In genomic region chr13:94975828-94976218, GRCm38 (mm10) we compare ENCODE assay signal across 8 mouse cellular contexts. TPM values are rescaled to one million over a fixed set of nuclear protein-coding genes. Genes with fewer than 3 reads are reported as not detected.
A peak's percentile ranks its signal among the peaks of the same experiment; 100 is the strongest.
DNase-seq lines count a peak whose midpoint lies in the region; ATAC-seq lines count a peak whose summit lies in the region.

No protein-coding gene starts in this region.

- H3K9me3 ChIP-seq in kidney, embryonic 15.5 days (replicated peaks): no peaks in the 10 kb centered on the region
- no peaks in the 10 kb centered on the region for H3K9me3 ChIP-seq in embryonic facial prominence, embryonic 10.5 days
- no peaks in the 10 kb centered on the region for H3K9me3 ChIP-seq in hindbrain, embryonic 16.5 days (ENCODE audit: control insufficient read depth, low read length)
- H3K9me3 ChIP-seq in midbrain, embryonic 16.5 days (replicated peaks; ENCODE audit: control insufficient read depth, low read length, poor library complexity, severe bottlenecking): no peaks in the 10 kb centered on the region

- peak overlapping the region; percentile 59 for H3K4me2 ChIP-seq in kidney, embryonic 15.5 days
- H3K4me2 ChIP-seq in hindbrain, embryonic 16.5 days (ENCODE audit: low read length): peak overlapping the region; percentile 63
- H3K4me2 ChIP-seq in midbrain, embryonic 16.5 days (ENCODE audit: low read length): peak overlapping the region; percentile 52

- DNase-seq in kidney, adult 11 months: no peak
- DNase-seq in embryonic facial prominence, embryonic 10.5 days (ENCODE audit: low spot score): no peak
- no peak for DNase-seq in adipocyte (ENCODE audit: low spot score)
- no peak for DNase-seq in urinary bladder, adult 18-20 months (ENCODE audit: low spot score in 2 of 2)
- DNase-seq in cerebellum, postnatal 4 days (ENCODE audit: low spot score in 2 of 2): no peak

- H3K9ac ChIP-seq in kidney, embryonic 15.5 days: peak overlapping the region; percentile 74; the same call in 1 of the 2 replicates
- H3K9ac ChIP-seq in hindbrain, embryonic 16.5 days (ENCODE audit: low read depth, low read length): peak overlapping the region; percentile 99
- peak overlapping the region; percentile 99; the same call in 1 of the 2 replicates for H3K9ac ChIP-seq in midbrain, embryonic 16.5 days (ENCODE audit: low read depth, low read length)

- no peak; the same call in 1 of the 2 replicates for ATAC-seq in kidney, embryonic 15.5 days (replicated peaks; ENCODE audit: low FRiP score)
- ATAC-seq in hindbrain, embryonic 16.5 days: no peak
- no peak for ATAC-seq in midbrain, embryonic 16.5 days

- H3K27ac ChIP-seq in kidney, embryonic 15.5 days: peak overlapping the region; percentile 95
- peak overlapping the region; percentile 99 for H3K27ac ChIP-seq in embryonic facial prominence, embryonic 10.5 days (replicated peaks)
- H3K27ac ChIP-seq in hindbrain, embryonic 16.5 days (ENCODE audit: low read depth, low read length): peak overlapping the region; percentile 98
- peak overlapping the region; percentile 98 for H3K27ac ChIP-seq in midbrain, embryonic 16.5 days (ENCODE audit: low read length)

- peak overlapping the region; percentile 59 for H3K4me3 ChIP-seq in kidney, embryonic 15.5 days (replicated peaks)
- H3K4me3 ChIP-seq in embryonic facial prominence, embryonic 10.5 days: peak overlapping the region; percentile 86
- H3K4me3 ChIP-seq in hindbrain, embryonic 16.5 days (ENCODE audit: low read length): peak overlapping the region; percentile 85
- H3K4me3 ChIP-seq in midbrain, embryonic 16.5 days (ENCODE audit: low read depth, low read length): peak overlapping the region; percentile 81

- no peaks in the 10 kb centered on the region for H3K27me3 ChIP-seq in kidney, embryonic 15.5 days
- no peaks in the 10 kb centered on the region; the same call in 1 of the 2 replicates for H3K27me3 ChIP-seq in embryonic facial prominence, embryonic 10.5 days (replicated peaks; ENCODE audit: low read depth, poor library complexity, severe bottlenecking)
- no peaks in the 10 kb centered on the region for H3K27me3 ChIP-seq in hindbrain, embryonic 16.5 days (replicated peaks; ENCODE audit: control insufficient read depth, insufficient read depth, low read length)
- H3K27me3 ChIP-seq in midbrain, embryonic 16.5 days (ENCODE audit: control insufficient read depth, insufficient read depth, low read depth, low read length): no peaks in the 10 kb centered on the region

- WGBS in kidney, embryonic 15.5 days: 23% methylated on average over 9 of the region's 9 CpGs
- 33% methylated on average over 9 of the region's 9 CpGs for WGBS in embryonic facial prominence, embryonic 10.5 days
- WGBS in hindbrain, embryonic 16.5 days: 34% methylated on average over 9 of the region's 9 CpGs
- WGBS in midbrain, embryonic 16.5 days: 15% methylated on average over 9 of the region's 9 CpGs

- 0 out of 2 replicates have a peak, but pooled peaks cover 1% of the 10 kb centered on the region for H3K36me3 ChIP-seq in kidney, embryonic 15.5 days
- no peaks in the 10 kb centered on the region for H3K36me3 ChIP-seq in embryonic facial prominence, embryonic 10.5 days (replicated peaks)
- H3K36me3 ChIP-seq in hindbrain, embryonic 16.5 days (ENCODE audit: control insufficient read depth, insufficient read depth, low read length): 0 out of 2 replicates have a peak, but pooled peaks cover 3% of the 10 kb centered on the region
- no peaks in the 10 kb centered on the region for H3K36me3 ChIP-seq in midbrain, embryonic 16.5 days (ENCODE audit: control insufficient read depth, insufficient read depth, low read length)

- peaks cover 24% of the 10 kb centered on the region for H3K4me1 ChIP-seq in kidney, embryonic 15.5 days
- peaks cover 10% of the 10 kb centered on the region for H3K4me1 ChIP-seq in embryonic facial prominence, embryonic 10.5 days
- H3K4me1 ChIP-seq in hindbrain, embryonic 16.5 days (ENCODE audit: control insufficient read depth, insufficient read depth, low read depth, low read length): peaks cover 14% of the 10 kb centered on the region
- H3K4me1 ChIP-seq in midbrain, embryonic 16.5 days (ENCODE audit: control insufficient read depth, insufficient read depth, low read length): peaks cover 13% of the 10 kb centered on the region

RNA-seq across cellular contexts. Expression of gene Wdr41, which starts 0.3 kb away (rescaled TPM):
- polyA plus RNA-seq in kidney, embryonic 15.5 days (2015; fragmentation: Nextera tagmentation; extraction: Ambion mirVana): 22.2 and 22.9 TPM in 2 replicates
- 17.1 and 17.3 TPM in 2 replicates for polyA plus RNA-seq in embryonic facial prominence, embryonic 10.5 days (2016; fragmentation: Nextera tagmentation; extraction: Ambion mirVana)
- polyA plus RNA-seq in hindbrain, embryonic 16.5 days (2015; fragmentation: Nextera tagmentation; extraction: Ambion mirVana): 28.0 and 30.1 TPM in 2 replicates
- polyA plus RNA-seq in midbrain, embryonic 16.5 days (2015; fragmentation: Nextera tagmentation; extraction: Ambion mirVana): 25.6 and 27.4 TPM in 2 replicates
